Mouse (Mus musculus) spleen, embryonic (tissue): ENCODE measurements around the gene Pptc7.

Experiments
- CTCF ChIA-PET: fragments of 350-600 bp; sonication (Branson Sonifier 250); formaldehyde crosslinking; loops from one replicate; lab custom pipeline; 2022; lab: Charles Lee

Pptc7 gene

GRCm38 (mm10) chr5:122284183-122285028, at the start of gene Pptc7:
Pptc7 (plus strand) TSS chr5:122284365.
- CTCF ChIA-PET, result no interaction called here

- CTCF ChIA-PET, result interaction anchor here (0.5 to 1.3 kb wide), 4 partner anchors 14 to 92 kb away, joined by 3 to 5 read pairs (median 4); no protein-coding TSS in a partner anchor
These were observed 48.8 kb upstream of the Pptc7 start for GRCm38 (mm10) chr5:122235196-122235836.

GRCm38 (mm10) chr5:122237200-122237599, 47.0 kb upstream of the Pptc7 start:
- CTCF ChIA-PET, result no interaction called here

GRCm38 (mm10) chr5:122239618-122240017, 44.5 kb upstream of the Pptc7 start:
- CTCF ChIA-PET, result interaction anchor here (1.0 to 2.1 kb wide), 3 partner anchors 12 to 31 kb away, joined by 3 to 5 read pairs (median 4); no protein-coding TSS in a partner anchor

- CTCF ChIA-PET, result interaction anchor here (1.0 to 2.1 kb wide), 3 partner anchors 11 to 32 kb away, joined by 3 to 5 read pairs (median 4); no protein-coding TSS in a partner anchor
These were observed 43.6 kb upstream of the Pptc7 start for GRCm38 (mm10) chr5:122240521-122240920.

GRCm38 (mm10) chr5:122240989-122241388, 43.2 kb upstream of the Pptc7 start:
- CTCF ChIA-PET, result interaction anchor here (1.5 to 2.1 kb wide), 2 partner anchors 10 to 19 kb away, joined by 4 to 5 read pairs; no protein-coding TSS in a partner anchor

GRCm38 (mm10) chr5:122242521-122243123, 41.5 kb upstream of the Pptc7 start:
- CTCF ChIA-PET, result interaction anchor here (1.7 kb wide), 1 partner anchor 22 kb away, joined by 4 read pairs; no protein-coding TSS in a partner anchor

GRCm38 (mm10) chr5:122243781-122244523, 40.2 kb upstream of the Pptc7 start:
- CTCF ChIA-PET, result interaction anchor here (0.6 to 1.7 kb wide), 3 partner anchors 23 to 1558 kb away, joined by 3 to 4 read pairs (median 3); no protein-coding TSS in a partner anchor

- CTCF ChIA-PET, result interaction anchor here (0.7 kb wide), 1 partner anchor 29 kb away, joined by 3 read pairs; no protein-coding TSS in a partner anchor
These were observed 39.0 kb upstream of the Pptc7 start for GRCm38 (mm10) chr5:122245186-122245585.

GRCm38 (mm10) chr5:122246547-122247167, 37.5 kb upstream of the Pptc7 start:
- CTCF ChIA-PET, result interaction anchor here (0.6 to 0.7 kb wide), 2 partner anchors 129 to 149 kb away, joined by 4 to 10 read pairs; no protein-coding TSS in a partner anchor

GRCm38 (mm10) chr5:122247529-122247928, 36.6 kb upstream of the Pptc7 start:
- CTCF ChIA-PET, result interaction anchor here (0.6 to 0.7 kb wide), 3 partner anchors 128 to 690 kb away, joined by 3 to 10 read pairs (median 4); no protein-coding TSS in a partner anchor

GRCm38 (mm10) chr5:122247934-122248333, 36.2 kb upstream of the Pptc7 start:
- CTCF ChIA-PET, result no interaction called here

GRCm38 (mm10) chr5:122249281-122249680, 34.9 kb upstream of the Pptc7 start:
- CTCF ChIA-PET, result interaction anchor here (0.7 kb wide), 1 partner anchor 40 kb away, joined by 3 read pairs; no protein-coding TSS in a partner anchor

GRCm38 (mm10) chr5:122251895-122252606, 32.1 kb upstream of the Pptc7 start:
- CTCF ChIA-PET, result interaction anchor here (0.5 to 1.7 kb wide), 4 partner anchors 12 to 263 kb away, joined by 3 to 5 read pairs (median 4); no protein-coding TSS in a partner anchor

GRCm38 (mm10) chr5:122258027-122258741, 26.0 kb upstream of the Pptc7 start:
- CTCF ChIA-PET, result interaction anchor here (1.3 kb wide), 1 partner anchor 43 kb away, joined by 3 read pairs; no protein-coding TSS in a partner anchor

- CTCF ChIA-PET, result interaction anchor here (1.3 kb wide), 1 partner anchor 53 kb away, joined by 6 read pairs; no protein-coding TSS in a partner anchor
These were observed 22.1 kb upstream of the Pptc7 start for GRCm38 (mm10) chr5:122262104-122262503.

GRCm38 (mm10) chr5:122263933-122264905, 19.9 kb upstream of the Pptc7 start, which contains the start of gene Tctn1:
Tctn1 (minus strand) TSS chr5:122264460.
- CTCF ChIA-PET, result interaction anchor here (0.5 to 1.3 kb wide), 7 partner anchors 10 to 115 kb away, joined by 3 to 4 read pairs (median 3); no protein-coding TSS in a partner anchor
